8 mouse cellular contexts compared by ENCODE assay signal in genomic region chr12:81860308-81861181, GRCm38 (mm10). TPM values are rescaled to one million over a fixed set of nuclear protein-coding genes. Genes with fewer than 3 reads are reported as not detected.
A peak's percentile ranks its signal among the peaks of the same experiment; 100 is the strongest.
DNase-seq lines count a peak whose midpoint lies in the region; ATAC-seq lines count a peak whose summit lies in the region.

No protein-coding gene starts in this region.

- peak overlapping the region; percentile 94 for H3K27ac ChIP-seq in forebrain, embryonic 15.5 days (replicated peaks)

- intact Hi-C loops in heart, postnatal 36 days (cut with DNase I) = loop anchor here (2.0 kb wide), 1 partner anchor 54 kb away; no protein-coding TSS in a partner anchor

- no peaks in the 10 kb centered on the region for H3K9me3 ChIP-seq in forebrain, embryonic 15.5 days

- H3K9ac ChIP-seq in forebrain, embryonic 15.5 days (replicated peaks) = peak overlapping the region; percentile 84

- ATAC-seq in cerebellum, adult (ENCODE audit: insufficient number of reproducible peaks, low FRiP score, low TSS enrichment) = peak; percentile 33; the same call in 1 of the 2 replicates
- ATAC-seq in forebrain, embryonic 15.5 days (replicated peaks) = peak; percentile 82

- H3K4me2 ChIP-seq in forebrain, embryonic 15.5 days (replicated peaks) = peak overlapping the region; percentile 49

- H3K4me1 ChIP-seq in forebrain, embryonic 15.5 days = peaks cover 54% of the 10 kb centered on the region

- H3K36me3 ChIP-seq in forebrain, embryonic 15.5 days = no peaks in the 10 kb centered on the region

- no peaks in the 10 kb centered on the region for H3K27me3 ChIP-seq in forebrain, embryonic 15.5 days

- WGBS in forebrain, embryonic 15.5 days = under 1% methylated on average over 98 of the region's 107 CpGs

- peak overlapping the region; percentile 83 for H3K4me3 ChIP-seq in forebrain, embryonic 15.5 days

- DNase-seq in ES-CJ7 (ENCODE audit: low read depth, low spot score) = peak; percentile 61
- peak; percentile 68 to 84 for DNase-seq in heart, postnatal 36 days
- peak; percentile 53 for DNase-seq in layer of hippocampus, adult 9-11 months
- peak; percentile 61 for DNase-seq in lung, postnatal 14 days
- peak; percentile 45 for DNase-seq in ovary, postnatal 14 days (ENCODE audit: low spot score)
- peak; percentile 78 for DNase-seq in thymus, postnatal 14 days

RNA-seq across cellular contexts. Expression of gene Pcnx, which starts 0.7 kb away (rescaled TPM):
- polyA plus RNA-seq in forebrain, embryonic 15.5 days (2015; fragmentation: Nextera tagmentation; extraction: Ambion mirVana) = 12.6 and 14.2 TPM in 2 replicates
- 10 to 100 TPM; 54.6 to 57.8 TPM for total RNA-seq in heart, postnatal 36 days (2021)

Comparison
In these comparisons a context has a peak if more than half of its experiments do, and no peak if none do; other contexts are left out.
1. Peak in every context shown above with its lines: DNase-seq, ATAC-seq, H3K4me3 ChIP-seq and H3K27ac ChIP-seq.